ENCODE assay signal across 28 mouse cellular contexts in genomic region chr15:50082428-50082827, GRCm38 (mm10).
DNase-seq lines count a peak whose midpoint lies in the region; ATAC-seq and TF ChIP-seq lines count a peak whose summit lies in the region.
"Had no signal": no experiment of that assay in that cellular context is flagged by ENCODE, and none has a peak within 500 bp of the region (broad histone marks: within the 10 kb centered on the region; RNA-seq: fewer than 3 reads in every experiment).

No protein-coding gene starts in this region.

- no peak for TF ChIP-seq CTCF in midbrain, postnatal 0 days (IDR thresholded peaks at IDR 0.05)

- no peak overlapping the region for H3K4me3 ChIP-seq in embryonic facial prominence, embryonic 14.5 days (ENCODE audit: low read depth, low read length)
- H3K4me3 ChIP-seq in embryonic facial prominence, embryonic 10.5 days: no peak overlapping the region
- no peak overlapping the region for H3K4me3 ChIP-seq in forebrain, embryonic 16.5 days (replicated peaks; ENCODE audit: low read length)
- H3K4me3 ChIP-seq in forebrain, embryonic 12.5 days (replicated peaks): no peak overlapping the region
- no peak overlapping the region for H3K4me3 ChIP-seq in midbrain, postnatal 0 days (ENCODE audit: low read depth, low read length)
- H3K4me3 ChIP-seq in midbrain, embryonic 11.5 days (ENCODE audit: low read depth, low read length): no peak overlapping the region
- H3K4me3 ChIP-seq: embryonic facial prominence, embryonic 15.5 days; heart, embryonic 12.5 days; heart, embryonic 15.5 days; hindbrain, embryonic 10.5 days; hindbrain, embryonic 13.5 days; intestine, embryonic 15.5 days had no signal

- 86% methylated on average over 2 of the region's 2 CpGs for WGBS in embryonic facial prominence, embryonic 14.5 days
- 94% methylated on average over 2 of the region's 2 CpGs for WGBS in embryonic facial prominence, embryonic 10.5 days
- 74% methylated on average over 2 of the region's 2 CpGs for WGBS in forebrain, embryonic 16.5 days
- 91% methylated on average over 2 of the region's 2 CpGs for WGBS in forebrain, embryonic 12.5 days
- 90% methylated on average over 2 of the region's 2 CpGs for WGBS in midbrain, postnatal 0 days
- 95% methylated on average over 2 of the region's 2 CpGs for WGBS in midbrain, embryonic 11.5 days

- H3K9me3 ChIP-seq in embryonic facial prominence, embryonic 14.5 days (ENCODE audit: control insufficient read depth, low read length): no peaks in the 10 kb centered on the region
- no peaks in the 10 kb centered on the region for H3K9me3 ChIP-seq in embryonic facial prominence, embryonic 10.5 days
- no peaks in the 10 kb centered on the region for H3K9me3 ChIP-seq in forebrain, embryonic 16.5 days (ENCODE audit: control insufficient read depth, low read length)
- H3K9me3 ChIP-seq in forebrain, embryonic 12.5 days: no peaks in the 10 kb centered on the region
- H3K9me3 ChIP-seq in midbrain, postnatal 0 days (ENCODE audit: low read length): no peaks in the 10 kb centered on the region
- no peaks in the 10 kb centered on the region for H3K9me3 ChIP-seq in midbrain, embryonic 11.5 days (ENCODE audit: control insufficient read depth, low read length)
- H3K9me3 ChIP-seq: embryonic facial prominence, embryonic 15.5 days; heart, embryonic 15.5 days; hindbrain, embryonic 10.5 days; hindbrain, embryonic 13.5 days; intestine, embryonic 15.5 days had no signal

- peak; percentile 34 for DNase-seq in embryonic facial prominence, embryonic 14.5 days (ENCODE audit: low spot score)
- no peak for DNase-seq in embryonic facial prominence, embryonic 10.5 days (ENCODE audit: low spot score)
- peak; percentile 4 for DNase-seq in midbrain, postnatal 0 days (ENCODE audit: low spot score)
- DNase-seq in midbrain, embryonic 11.5 days (ENCODE audit: low spot score, missing footprints): no peak
- DNase-seq in brain, embryonic 18.5 days (ENCODE audit: low read depth, low spot score): peak; percentile 43
- DNase-seq in testis, postnatal 14 days (ENCODE audit: low spot score): no peak
- DNase-seq: adrenal gland, adult 2 months; adrenal gland, postnatal 14 days; cerebellum, adult 18-20 months; cerebellum, adult 9-10 months; cerebellum, postnatal 36 days; embryo, embryonic 11 days; gastrocnemius, postnatal 25 days; heart, adult 18-20 months; heart, postnatal 10 days; heart, postnatal 36 days; kidney, adult 11 months; kidney, adult 8-10 months had no signal

- no peak overlapping the region for H3K4me2 ChIP-seq in embryonic facial prominence, embryonic 14.5 days (ENCODE audit: low read depth, low read length)
- H3K4me2 ChIP-seq in forebrain, embryonic 16.5 days (ENCODE audit: low read length): no peak overlapping the region
- H3K4me2 ChIP-seq in forebrain, embryonic 12.5 days: no peak overlapping the region
- no peak overlapping the region for H3K4me2 ChIP-seq in midbrain, postnatal 0 days (ENCODE audit: low read depth, low read length, poor library complexity, severe bottlenecking)
- H3K4me2 ChIP-seq in midbrain, embryonic 11.5 days: no peak overlapping the region
- H3K4me2 ChIP-seq: embryonic facial prominence, embryonic 15.5 days; heart, embryonic 12.5 days; heart, embryonic 15.5 days; hindbrain, embryonic 13.5 days; intestine, embryonic 15.5 days had no signal

- ATAC-seq in embryonic facial prominence, embryonic 14.5 days (ENCODE audit: low read depth): no peak
- peak; percentile 77 for ATAC-seq in forebrain, embryonic 16.5 days
- ATAC-seq in forebrain, embryonic 12.5 days (ENCODE audit: low FRiP score): no peak
- no peak for ATAC-seq in midbrain, postnatal 0 days (ENCODE audit: low FRiP score)
- no peak for ATAC-seq in midbrain, embryonic 11.5 days (ENCODE audit: low FRiP score)
- ATAC-seq: CD4-positive, CD25-positive, alpha-beta regulatory T cell, adult 4 months; hindbrain, embryonic 16.5 days; intestine, embryonic 15.5 days had no signal

- no peaks in the 10 kb centered on the region for H3K27me3 ChIP-seq in embryonic facial prominence, embryonic 14.5 days (replicated peaks; ENCODE audit: control insufficient read depth, insufficient read depth, low read length)
- no peaks in the 10 kb centered on the region for H3K27me3 ChIP-seq in embryonic facial prominence, embryonic 10.5 days (replicated peaks; ENCODE audit: low read depth, poor library complexity, severe bottlenecking)
- no peaks in the 10 kb centered on the region for H3K27me3 ChIP-seq in forebrain, embryonic 16.5 days (replicated peaks; ENCODE audit: control insufficient read depth, insufficient read depth, low read length)
- H3K27me3 ChIP-seq in forebrain, embryonic 12.5 days: no peaks in the 10 kb centered on the region
- no peaks in the 10 kb centered on the region for H3K27me3 ChIP-seq in midbrain, postnatal 0 days (ENCODE audit: insufficient read depth, low read length)
- H3K27me3 ChIP-seq in midbrain, embryonic 11.5 days (ENCODE audit: control insufficient read depth, insufficient read depth, low read length): no peaks in the 10 kb centered on the region
- H3K27me3 ChIP-seq: embryonic facial prominence, embryonic 15.5 days; heart, embryonic 12.5 days; heart, embryonic 15.5 days; hindbrain, embryonic 13.5 days; intestine, embryonic 15.5 days had no signal

- H3K9ac ChIP-seq in embryonic facial prominence, embryonic 14.5 days (ENCODE audit: low read depth, low read length): no peak overlapping the region
- no peak overlapping the region for H3K9ac ChIP-seq in forebrain, embryonic 16.5 days (replicated peaks; ENCODE audit: low read depth, low read length)
- no peak overlapping the region for H3K9ac ChIP-seq in forebrain, embryonic 12.5 days
- no peak overlapping the region for H3K9ac ChIP-seq in midbrain, postnatal 0 days (replicated peaks; ENCODE audit: low read length, poor library complexity, severe bottlenecking)
- no peak overlapping the region for H3K9ac ChIP-seq in midbrain, embryonic 11.5 days (ENCODE audit: low read length)
- H3K9ac ChIP-seq: embryonic facial prominence, embryonic 15.5 days; heart, embryonic 12.5 days; heart, embryonic 15.5 days; hindbrain, embryonic 13.5 days; intestine, embryonic 15.5 days had no signal

- no peak overlapping the region for H3K27ac ChIP-seq in embryonic facial prominence, embryonic 14.5 days (replicated peaks; ENCODE audit: low read depth, low read length)
- no peak overlapping the region for H3K27ac ChIP-seq in embryonic facial prominence, embryonic 10.5 days (replicated peaks)
- H3K27ac ChIP-seq in forebrain, embryonic 16.5 days (ENCODE audit: low read length): no peak overlapping the region
- no peak overlapping the region for H3K27ac ChIP-seq in forebrain, embryonic 12.5 days
- H3K27ac ChIP-seq in midbrain, postnatal 0 days (ENCODE audit: low read depth, low read length): no peak overlapping the region
- H3K27ac ChIP-seq in midbrain, embryonic 11.5 days (ENCODE audit: low read depth, low read length): no peak overlapping the region
- H3K27ac ChIP-seq: embryonic facial prominence, embryonic 15.5 days; heart, embryonic 15.5 days; hindbrain, embryonic 10.5 days; hindbrain, embryonic 13.5 days; intestine, embryonic 15.5 days had no signal

- H3K36me3 ChIP-seq in embryonic facial prominence, embryonic 14.5 days (ENCODE audit: control insufficient read depth, insufficient read depth, low read length): no peaks in the 10 kb centered on the region
- H3K36me3 ChIP-seq in embryonic facial prominence, embryonic 10.5 days (replicated peaks): no peaks in the 10 kb centered on the region
- H3K36me3 ChIP-seq in forebrain, embryonic 16.5 days (ENCODE audit: control insufficient read depth, insufficient read depth): no peaks in the 10 kb centered on the region
- H3K36me3 ChIP-seq in forebrain, embryonic 12.5 days (replicated peaks): no peaks in the 10 kb centered on the region
- no peaks in the 10 kb centered on the region for H3K36me3 ChIP-seq in midbrain, postnatal 0 days (ENCODE audit: insufficient read depth, low read length)
- H3K36me3 ChIP-seq in midbrain, embryonic 11.5 days (ENCODE audit: control insufficient read depth, insufficient read depth, low read length): no peaks in the 10 kb centered on the region
- H3K36me3 ChIP-seq: embryonic facial prominence, embryonic 15.5 days; heart, embryonic 12.5 days; heart, embryonic 15.5 days; hindbrain, embryonic 10.5 days; hindbrain, embryonic 13.5 days; intestine, embryonic 15.5 days had no signal

- H3K4me1 ChIP-seq in embryonic facial prominence, embryonic 14.5 days (ENCODE audit: control insufficient read depth, insufficient read depth, low read length): no peaks in the 10 kb centered on the region
- H3K4me1 ChIP-seq in embryonic facial prominence, embryonic 10.5 days: no peaks in the 10 kb centered on the region
- H3K4me1 ChIP-seq in forebrain, embryonic 16.5 days (replicated peaks; ENCODE audit: control insufficient read depth, insufficient read depth, low read length): no peaks in the 10 kb centered on the region
- no peaks in the 10 kb centered on the region for H3K4me1 ChIP-seq in forebrain, embryonic 12.5 days
- H3K4me1 ChIP-seq in midbrain, postnatal 0 days (ENCODE audit: insufficient read depth, low read length): no peaks in the 10 kb centered on the region
- H3K4me1 ChIP-seq in midbrain, embryonic 11.5 days (ENCODE audit: control insufficient read depth, insufficient read depth, low read length): no peaks in the 10 kb centered on the region
- H3K4me1 ChIP-seq: embryonic facial prominence, embryonic 15.5 days; heart, embryonic 12.5 days; heart, embryonic 15.5 days; hindbrain, embryonic 10.5 days; hindbrain, embryonic 13.5 days; intestine, embryonic 15.5 days had no signal

Comparison
In these comparisons a context has a peak if more than half of its experiments do, and no peak if none do; other contexts are left out.
1. DNase-seq: peak in embryonic facial prominence, embryonic 14.5 days (single experiment), midbrain, postnatal 0 days (single experiment) and brain, embryonic 18.5 days (single experiment); none in embryonic facial prominence, embryonic 10.5 days (single experiment), midbrain, embryonic 11.5 days (single experiment) and testis, postnatal 14 days (single experiment).